In genomic region chr1:175391894-175392293, GRCm38 (mm10) we compare ENCODE assay signal across 28 mouse cellular contexts.
"Had no signal": no experiment of that assay in that cellular context is flagged by ENCODE, and none has a peak within 500 bp of the region (broad histone marks: within the 10 kb centered on the region; RNA-seq: fewer than 3 reads in every experiment).

No protein-coding gene starts in this region.

- H3K4me1 ChIP-seq: embryonic facial prominence, embryonic 12.5 days; embryonic facial prominence, embryonic 13.5 days; embryonic facial prominence, embryonic 15.5 days; forebrain, embryonic 10.5 days; forebrain, embryonic 12.5 days; forebrain, embryonic 13.5 days; forebrain, embryonic 15.5 days had no signal

- H3K27me3 ChIP-seq: embryonic facial prominence, embryonic 12.5 days; embryonic facial prominence, embryonic 13.5 days; embryonic facial prominence, embryonic 15.5 days; forebrain, embryonic 12.5 days; forebrain, embryonic 13.5 days; forebrain, embryonic 15.5 days had no signal

- H3K27ac ChIP-seq: embryonic facial prominence, embryonic 10.5 days; embryonic facial prominence, embryonic 12.5 days; embryonic facial prominence, embryonic 13.5 days; embryonic facial prominence, embryonic 15.5 days; forebrain, embryonic 10.5 days; forebrain, embryonic 12.5 days; forebrain, embryonic 13.5 days; forebrain, embryonic 15.5 days; gastrocnemius, adult 2 months; heart, adult 2 months had no signal

- H3K4me3 ChIP-seq: embryonic facial prominence, embryonic 10.5 days; embryonic facial prominence, embryonic 12.5 days; embryonic facial prominence, embryonic 13.5 days; embryonic facial prominence, embryonic 15.5 days; erythroblast, embryonic 14.5 days; forebrain, embryonic 10.5 days; forebrain, embryonic 12.5 days; forebrain, embryonic 13.5 days; forebrain, embryonic 15.5 days; gastrocnemius, adult 2 months; heart, adult 2 months had no signal

- H3K9ac ChIP-seq: embryonic facial prominence, embryonic 12.5 days; embryonic facial prominence, embryonic 13.5 days; embryonic facial prominence, embryonic 15.5 days; forebrain, embryonic 12.5 days; forebrain, embryonic 13.5 days; forebrain, embryonic 15.5 days; forebrain, postnatal 0 days had no signal

- ATAC-seq: forebrain, embryonic 13.5 days; forebrain, embryonic 14.5 days; forebrain, embryonic 15.5 days; forebrain, embryonic 16.5 days; forebrain, postnatal 0 days had no signal

- H3K4me2 ChIP-seq: embryonic facial prominence, embryonic 12.5 days; embryonic facial prominence, embryonic 13.5 days; embryonic facial prominence, embryonic 15.5 days; forebrain, embryonic 12.5 days; forebrain, embryonic 13.5 days; forebrain, embryonic 15.5 days had no signal

- H3K36me3 ChIP-seq: embryonic facial prominence, embryonic 10.5 days; embryonic facial prominence, embryonic 12.5 days; embryonic facial prominence, embryonic 13.5 days; embryonic facial prominence, embryonic 15.5 days; forebrain, embryonic 10.5 days; forebrain, embryonic 12.5 days; forebrain, embryonic 15.5 days had no signal

- DNase-seq: cerebellum, adult 2 months; cerebellum, adult 8-10 months; cerebellum, adult 9-10 months; cerebellum, adult 9-11 months; cerebellum, postnatal 10 days; cerebellum, postnatal 14 days; cerebellum, postnatal 25 days; cerebellum, postnatal 36 days; embryo, embryonic 11 days; forebrain, postnatal 0 days; gastrocnemius, adult 2 months; gastrocnemius, postnatal 10 days; gastrocnemius, postnatal 14 days; gastrocnemius, postnatal 36 days; heart, adult 11 months; heart, adult 18-20 months; heart, adult 2 months had no signal

- H3K9me3 ChIP-seq: embryonic facial prominence, embryonic 10.5 days; embryonic facial prominence, embryonic 12.5 days; embryonic facial prominence, embryonic 13.5 days; embryonic facial prominence, embryonic 15.5 days; forebrain, embryonic 13.5 days; forebrain, embryonic 15.5 days had no signal
